In the genomic region with DNA sequence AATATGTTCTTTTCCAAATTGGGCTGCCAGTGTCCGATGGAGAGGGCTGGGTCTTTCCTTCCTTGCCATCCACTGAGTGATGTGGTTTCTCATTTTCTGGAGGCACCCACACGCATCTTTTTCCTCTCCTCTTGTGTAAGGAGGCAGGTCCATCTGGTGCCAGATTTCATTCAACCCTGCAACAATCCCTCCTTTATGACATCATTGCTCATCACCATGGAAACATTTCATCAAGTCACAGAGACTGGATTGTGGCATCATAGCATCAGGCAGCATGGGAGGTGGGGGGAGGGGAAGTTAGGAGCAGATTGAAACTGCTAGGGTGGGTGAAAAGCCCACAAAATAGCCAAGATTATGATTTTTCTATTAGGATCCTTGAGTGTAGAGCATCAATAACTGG, we compare ENCODE assay signal across 15 mouse cellular contexts. TPM values are rescaled to one million over a fixed set of nuclear protein-coding genes. Genes with fewer than 3 reads are reported as not detected.
DNase-seq lines count a peak whose midpoint lies in the region; ATAC-seq lines count a peak whose summit lies in the region.
"Had no signal": no experiment of that assay in that cellular context is flagged by ENCODE, and none has a peak within 500 bp of the region (broad histone marks: within the 10 kb centered on the region; RNA-seq: fewer than 3 reads in every experiment).

No protein-coding gene starts in this region.

- H3K4me3 ChIP-seq in forebrain, embryonic 15.5 days, result no peak overlapping the region
- H3K4me3 ChIP-seq: heart, embryonic 13.5 days; left cerebral cortex, adult 2 months had no signal

- DNase-seq in frontal cortex, postnatal 14 days (ENCODE audit: low spot score in 2 of 2), result no peak
- DNase-seq in brain, adult 2 months (ENCODE audit: low read depth, low spot score), result peak; percentile 93
- peak; percentile 20 to 28 for DNase-seq in layer of hippocampus, postnatal 10 days (ENCODE audit: low spot score in 2 of 2)
- no peak for DNase-seq in urinary bladder, postnatal 36 days (ENCODE audit: low spot score in 2 of 2)
- DNase-seq in spleen, adult 12 weeks (ENCODE audit: low spot score), result no peak
- DNase-seq: B cell, adult 2 months; cerebellum, postnatal 25 days had no signal

- ATAC-seq in frontal cortex, adult (ENCODE audit: low TSS enrichment), result peak; percentile 85
- ATAC-seq in forebrain, embryonic 15.5 days (replicated peaks), result peak; percentile 42; the same call in 1 of the 2 replicates
- ATAC-seq in erythroid progenitor cell, adult 5-6 weeks (replicated peaks; ENCODE audit: low FRiP score, poor library complexity, severe bottlenecking), result no peak
- ATAC-seq: intestine, embryonic 16.5 days had no signal

- 0 out of 2 replicates have a peak, but pooled peaks cover 4% of the 10 kb centered on the region for H3K27me3 ChIP-seq in forebrain, embryonic 15.5 days

- H3K9me3 ChIP-seq in forebrain, embryonic 15.5 days, result no peaks in the 10 kb centered on the region
- H3K9me3 ChIP-seq: heart, embryonic 13.5 days had no signal

- H3K36me3 ChIP-seq in forebrain, embryonic 15.5 days, result no peaks in the 10 kb centered on the region
- H3K36me3 ChIP-seq: heart, embryonic 13.5 days had no signal

- H3K9ac ChIP-seq in forebrain, embryonic 15.5 days (replicated peaks), result no peak overlapping the region
- H3K9ac ChIP-seq: heart, embryonic 13.5 days; liver, embryonic 14.5 days had no signal

- no peak overlapping the region for H3K27ac ChIP-seq in forebrain, embryonic 15.5 days (replicated peaks)
- H3K27ac ChIP-seq: heart, embryonic 13.5 days; left cerebral cortex, adult 2 months; liver, embryonic 14.5 days; macrophage had no signal

- H3K4me1 ChIP-seq in forebrain, embryonic 15.5 days, result peaks cover 20% of the 10 kb centered on the region
- H3K4me1 ChIP-seq: heart, embryonic 13.5 days had no signal

- H3K4me2 ChIP-seq in forebrain, embryonic 15.5 days (replicated peaks), result no peak overlapping the region
- H3K4me2 ChIP-seq: heart, embryonic 13.5 days had no signal

- 15% methylated on average over 2 of the region's 2 CpGs for WGBS in forebrain, embryonic 15.5 days

RNA-seq across cellular contexts. Expression of a gene that starts 35.1 kb away (rescaled TPM):
- polyA plus RNA-seq in forebrain, embryonic 15.5 days (2015; fragmentation: Nextera tagmentation; extraction: Ambion mirVana), result 6.7 and 7.2 TPM in 2 replicates
- total RNA-seq in layer of hippocampus, postnatal 10 days (2021), result 10 to 100 TPM; 27.5 to 29.9 TPM
- not detected in 2 replicates for total RNA-seq in erythroid progenitor cell, adult 5-6 weeks (2015; ENCODE audit: low replicate concordance)
- total RNA-seq in erythroid progenitor cell, adult 5-6 weeks (2017; ENCODE audit: low replicate concordance), result 0.30 TPM in 1 of 2 replicates, not detected in the other
- polyA plus RNA-seq: macrophage had no signal

Comparison
In these comparisons a context has a peak if more than half of its experiments do, and no peak if none do; other contexts are left out.
1. DNase-seq: peak in brain, adult 2 months (single experiment) and layer of hippocampus, postnatal 10 days (2 of 2); none in frontal cortex, postnatal 14 days (0 of 2), urinary bladder, postnatal 36 days (0 of 2) and spleen, adult 12 weeks (single experiment).
2. RNA of a gene that starts 35.1 kb away (total RNA-seq): 27.5 to 29.9 TPM in layer of hippocampus, postnatal 10 days; 0.30 TPM in erythroid progenitor cell, adult 5-6 weeks; every median in the first group is over 10 times any median in the second.